Mouse (Mus musculus) erythroblast, embryonic 14.5 days (primary cell): Measurements from ENCODE around the gene Spata31d1d.
"Not testable (repeated sequence)": the region's sequence is repeated elsewhere in the genome, so short reads cannot be mapped to it uniquely, and the experiment has no call there.

Source experiments
- GATA1 ChIP-seq: IDR thresholded peaks from 2 replicates; pipeline ENCODE4 v1.6.1; 2012; ENCODE audit warnings: low read length, inconsistent platforms, mixed read lengths
- TAL1 ChIP-seq: IDR thresholded peaks from 3 replicates; pipeline ENCODE4 v1.6.1; 2012; ENCODE audit warnings: low read length, inconsistent platforms, mixed read lengths

DNA sequence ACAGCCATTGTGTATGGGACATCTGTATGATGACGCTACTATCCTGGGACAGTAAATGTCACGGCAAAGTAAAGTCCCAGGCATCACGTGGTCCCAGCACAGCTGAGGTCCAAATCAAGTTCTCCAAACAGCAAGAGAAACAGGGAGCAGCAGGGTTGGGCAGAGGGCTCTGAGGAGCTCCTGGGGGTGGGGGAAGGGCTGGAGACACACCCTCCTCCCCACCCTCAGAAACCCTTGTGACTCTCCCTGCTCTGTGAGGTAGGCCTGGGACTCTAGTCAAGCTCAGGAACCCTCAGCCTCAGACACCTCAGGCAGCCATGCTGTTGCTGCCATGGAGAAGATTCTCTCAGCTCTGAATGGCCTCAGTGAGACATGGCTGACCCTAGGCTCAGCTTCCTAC, 19.6 kb downstream of the Spata31d1d start, which contains the start of gene Spata31d1b:
- not testable (repeated sequence) for TF ChIP-seq TAL1, GATA1
